Mouse (Mus musculus): ENCODE data around the gene Tbcc.

DNA sequence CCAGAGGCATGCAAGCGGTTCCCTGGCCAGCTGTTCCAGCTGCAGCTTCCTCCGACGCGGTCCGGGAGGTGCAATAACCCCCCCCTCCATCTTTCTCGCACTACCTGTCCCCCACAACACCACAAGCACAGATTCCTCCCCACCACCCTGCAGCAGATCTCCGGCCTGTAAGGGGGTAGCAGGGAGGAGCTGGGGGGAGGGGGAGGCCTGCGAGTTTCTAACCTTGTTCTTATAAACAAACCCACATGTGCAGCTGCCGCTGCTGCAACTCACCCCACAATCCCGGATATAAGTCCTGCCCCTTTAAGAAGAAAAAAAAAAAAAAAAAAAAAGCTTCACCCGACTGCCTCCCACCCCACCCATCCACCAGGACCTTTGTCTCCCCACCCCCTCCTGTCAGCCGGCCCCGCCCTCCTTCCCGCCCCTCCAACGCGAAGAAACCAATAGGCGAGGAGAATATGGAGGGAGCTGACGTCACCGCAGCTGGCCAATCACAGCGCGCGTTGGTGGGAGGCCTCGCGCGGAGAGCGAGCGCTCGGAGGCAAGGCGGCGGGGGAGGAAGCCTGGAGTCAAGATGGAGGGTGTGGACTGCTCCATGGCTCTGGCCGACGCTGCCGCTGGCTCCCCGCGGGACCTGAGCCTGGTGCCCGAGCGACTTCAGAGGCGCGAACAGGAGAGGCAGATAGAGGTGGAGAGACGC lies at the start of gene Tbcc:
- TF ChIP-seq POLR2A (IDR thresholded peaks at IDR 0.05; ENCODE audit: insufficient read depth, low read length) (peak; percentile 89), CTCF (IDR thresholded peaks at IDR 0.05; ENCODE audit: low read depth, low read length) (no peak)
